ENCODE assay signal across 26 mouse cellular contexts in genomic region chr13:58958171-58958904, GRCm38 (mm10).
DNase-seq lines count a peak whose midpoint lies in the region; ATAC-seq lines count a peak whose summit lies in the region.
"Had no signal": no experiment of that assay in that cellular context is flagged by ENCODE, and none has a peak within 500 bp of the region (broad histone marks: within the 10 kb centered on the region; RNA-seq: fewer than 3 reads in every experiment).

No protein-coding gene starts in this region.

- H3K27ac ChIP-seq in kidney, embryonic 15.5 days = peak overlapping the region; percentile 41
- H3K27ac ChIP-seq: embryonic facial prominence, embryonic 10.5 days; embryonic facial prominence, embryonic 12.5 days; forebrain, embryonic 13.5 days; forebrain, embryonic 15.5 days had no signal

- H3K36me3 ChIP-seq in kidney, embryonic 15.5 days = no peaks in the 10 kb centered on the region
- H3K36me3 ChIP-seq: embryonic facial prominence, embryonic 10.5 days; embryonic facial prominence, embryonic 12.5 days; forebrain, embryonic 15.5 days; G1E had no signal

- H3K4me2 ChIP-seq in kidney, embryonic 15.5 days = no peak overlapping the region
- H3K4me2 ChIP-seq: embryonic facial prominence, embryonic 12.5 days; forebrain, embryonic 13.5 days; forebrain, embryonic 15.5 days had no signal

- H3K9me3 ChIP-seq in kidney, embryonic 15.5 days (replicated peaks) = no peaks in the 10 kb centered on the region
- H3K9me3 ChIP-seq: embryonic facial prominence, embryonic 10.5 days; embryonic facial prominence, embryonic 12.5 days; forebrain, embryonic 13.5 days; forebrain, embryonic 15.5 days had no signal

- H3K27me3 ChIP-seq in kidney, embryonic 15.5 days = peaks cover 6% of the 10 kb centered on the region; the same call in 1 of the 2 replicates
- H3K27me3 ChIP-seq: CH12.LX; forebrain, embryonic 13.5 days; forebrain, embryonic 15.5 days; Patski had no signal

- DNase-seq in embryo, embryonic 10 days (ENCODE audit: low spot score) = peak; percentile 21
- no peak for DNase-seq in embryo, embryonic 9.5 days (ENCODE audit: extremely low spot score)
- DNase-seq in kidney, adult 9 months = no peak
- peak; percentile 16 to 18 for DNase-seq in kidney, postnatal 4 days
- no peak for DNase-seq in kidney, postnatal 36 days
- DNase-seq: adrenal gland, adult 8-10 months; adrenal gland, postnatal 14 days; adrenal gland, postnatal 36 days; B cell, adult 2 months; cerebellum, adult 11-12 months; cerebellum, adult 2 months; cerebellum, adult 9-10 months; cerebellum, postnatal 10 days; cerebellum, postnatal 25 days; embryo, embryonic 11 days; forebrain, postnatal 0 days had no signal

- H3K4me1 ChIP-seq in kidney, embryonic 15.5 days = peaks cover 5% of the 10 kb centered on the region; the same call in 1 of the 2 replicates

- no peak overlapping the region for H3K4me3 ChIP-seq in kidney, embryonic 15.5 days (replicated peaks)
- H3K4me3 ChIP-seq: embryonic facial prominence, embryonic 10.5 days; embryonic facial prominence, embryonic 12.5 days; forebrain, embryonic 13.5 days; forebrain, embryonic 15.5 days had no signal

- H3K9ac ChIP-seq in kidney, embryonic 15.5 days = no peak overlapping the region
- H3K9ac ChIP-seq: embryonic facial prominence, embryonic 12.5 days; forebrain, embryonic 13.5 days; forebrain, embryonic 15.5 days; forebrain, postnatal 0 days had no signal

- ATAC-seq in kidney, embryonic 15.5 days (replicated peaks; ENCODE audit: low FRiP score) = peak; percentile 77
- ATAC-seq: activated CD4-positive, CD25-positive, alpha-beta regulatory T cell, adult 4 months; CD4-positive, CD25-positive, alpha-beta regulatory T cell, adult 4 months; forebrain, embryonic 13.5 days; forebrain, embryonic 15.5 days; forebrain, postnatal 0 days; Patski had no signal

- 42% methylated on average over 11 of the region's 11 CpGs for WGBS in kidney, embryonic 15.5 days

Comparison
In these comparisons a context has a peak if more than half of its experiments do, and no peak if none do; other contexts are left out.
1. DNase-seq: peak in embryo, embryonic 10 days (single experiment) and kidney, postnatal 4 days (2 of 2); none in embryo, embryonic 9.5 days (single experiment), kidney, adult 9 months (single experiment) and kidney, postnatal 36 days (0 of 2).